Mouse (Mus musculus) liver, embryonic 11.5 days (tissue): ENCODE data around the gene Gfer. TPM values are rescaled to one million over a fixed set of nuclear protein-coding genes. Genes with fewer than 3 reads are reported as not detected.
"Not testable (repeated sequence)": the region's sequence is repeated elsewhere in the genome, so short reads cannot be mapped to it uniquely, and the experiment has no call there.

Source experiments
- ATAC-seq: fragments of 200-750 bp; cut with Nextera tagmentation; replicated peaks from 2 replicates; pipeline ENCODE4 v1.8.0; 2017; ENCODE audit warnings: moderate number of reproducible peaks, mild to moderate bottlenecking, moderate TSS enrichment, moderate library complexity; ENCODE audit not compliant: low FRiP score
- DNase-seq: peaks from one replicate; pipeline ENCODE4 v3.0.0-alpha.2; 2017; ENCODE audit warnings: low spot score
- H3K27ac ChIP-seq: fragments of 300-500 bp; sonication (generic); 2 replicates; pipeline ENCODE4 v1.5.1; 2014; ENCODE audit warnings: mild to moderate bottlenecking, low read depth, low read length, control low read depth
- H3K27me3 ChIP-seq: fragments of 300-500 bp; sonication (generic); replicated peaks from 2 replicates; pipeline ENCODE4 v1.6.1; 2014; ENCODE audit warnings: low read length, mixed read lengths; ENCODE audit not compliant: control insufficient read depth, insufficient read depth
- H3K36me3 ChIP-seq: fragments of 300-500 bp; sonication (generic); 2 replicates; pipeline ENCODE4 v1.6.1; 2014; ENCODE audit warnings: mild to moderate bottlenecking, low read length, moderate library complexity, mixed read lengths; ENCODE audit not compliant: control insufficient read depth, insufficient read depth
- H3K4me1 ChIP-seq: fragments of 300-500 bp; sonication (generic); replicated peaks from 2 replicates; pipeline ENCODE4 v1.6.1; 2014; ENCODE audit warnings: low read length, mixed read lengths; ENCODE audit not compliant: control insufficient read depth, insufficient read depth
- H3K4me2 ChIP-seq: fragments of 300-500 bp; sonication (generic); 2 replicates; pipeline ENCODE4 v1.6.1; 2014; ENCODE audit warnings: mild to moderate bottlenecking, control low read depth, moderate library complexity
- H3K4me3 ChIP-seq: fragments of 300-500 bp; sonication (generic); 2 replicates; pipeline ENCODE4 v1.5.1; 2014; ENCODE audit warnings: low read depth, low read length, control low read depth
- H3K9ac ChIP-seq: fragments of 300-500 bp; sonication (generic); 2 replicates; pipeline ENCODE4 v1.6.1; 2014; ENCODE audit warnings: low read depth, low read length, control low read depth
- H3K9me3 ChIP-seq: fragments of 300-500 bp; sonication (generic); 2 replicates; pipeline ENCODE4 v1.6.1; 2016; ENCODE audit warnings: low read length, inconsistent platforms, mixed read lengths; ENCODE audit not compliant: control insufficient read depth
- WGBS: fragments of 180-500 bp; shearing (Covaris S2); extraction: QIAGEN DNeasy Blood & Tissue Kit; methylation state at CpG from one replicate; pipeline ENCODE4 v1.1.7; 2014; 5-methylcytosine and 5-hydroxymethylcytosine counted together
- polyA plus RNA-seq: library from polyadenylated mRNA; unstranded; fragments of >200 nt; fragmentation: Nextera tagmentation; extraction: Ambion mirVana; gene quantifications from 2 replicates; pipeline ENCODE4 v1.2.1, GENCODE M21; 2014

The Gfer gene
- polyA plus RNA-seq, 1 experiment from 2014 or later: 74.7 TPM

DNA sequence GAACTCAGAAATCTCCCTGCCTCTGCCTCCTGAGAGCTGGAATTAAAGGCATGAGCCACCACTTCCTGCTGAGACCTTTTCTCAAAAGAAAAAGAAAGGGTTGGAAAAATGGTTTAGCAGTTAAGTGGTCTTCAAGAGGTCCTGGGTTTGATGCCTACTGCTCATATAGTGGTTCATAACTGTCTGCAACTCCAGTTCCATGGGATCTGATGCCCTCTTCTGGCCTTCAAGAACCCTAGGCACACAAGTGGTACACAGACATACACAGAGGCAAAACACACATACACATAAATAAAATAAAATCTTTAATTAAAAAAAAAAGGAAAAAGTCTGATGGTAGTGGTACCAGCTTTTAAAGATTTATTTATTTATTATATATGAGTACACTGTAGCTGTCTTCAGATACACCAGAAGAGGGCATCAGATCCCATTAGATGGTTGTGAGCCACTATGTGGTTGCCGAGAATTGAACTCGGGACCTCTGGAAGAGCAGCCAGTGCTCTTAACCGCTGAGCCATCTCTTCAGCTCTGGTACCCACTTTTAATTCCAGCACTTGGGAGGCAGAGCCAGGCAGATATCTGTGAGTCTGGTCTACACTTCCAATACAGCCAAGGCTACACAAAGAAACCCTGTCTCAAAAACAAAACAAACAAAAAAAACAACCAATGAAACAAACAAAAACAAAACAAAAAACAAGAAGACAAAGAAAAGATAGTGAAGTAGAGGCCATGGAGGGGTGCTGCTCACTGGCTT is 29.9 kb upstream of the Gfer start:
- H3K4me3 ChIP-seq: no peak overlapping the region
- no peak overlapping the region for H3K27ac ChIP-seq
- peaks cover 10% of the 10 kb centered on the region for H3K4me1 ChIP-seq
- ATAC-seq (no peak), DNase-seq (no peak)
- H3K27me3 ChIP-seq: no peaks in the 10 kb centered on the region
- peaks cover 12% of the 10 kb centered on the region for H3K36me3 ChIP-seq
- no peaks in the 10 kb centered on the region for H3K9me3 ChIP-seq
- 65% methylated on average over 3 of the region's 3 CpGs for WGBS
- H3K9ac ChIP-seq: no peak overlapping the region
- no peak overlapping the region for H3K4me2 ChIP-seq

DNA sequence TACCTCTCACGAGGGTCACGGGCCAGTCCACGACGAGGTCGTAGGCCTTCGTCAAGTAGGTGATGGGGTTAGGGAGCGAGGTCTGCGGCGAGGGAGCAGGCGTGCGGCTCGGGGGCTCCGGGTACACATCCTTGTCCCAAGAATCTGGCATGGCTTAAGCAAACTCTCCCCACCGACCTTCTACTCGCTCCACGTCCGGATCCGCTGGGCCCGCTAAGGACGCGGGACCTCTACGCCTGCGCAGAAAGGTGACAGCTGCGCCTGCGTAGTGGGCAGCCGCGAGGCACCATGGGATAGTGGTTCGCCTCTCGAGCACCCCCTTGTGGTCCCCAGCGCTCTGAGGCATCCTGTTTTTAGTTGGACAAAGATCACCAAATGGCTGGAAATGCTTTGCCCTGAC is 28.2 kb upstream of the Gfer start, which contains the start of gene Ndufb10:
Ndufb10 (minus strand) TSS at position 295 of the 400 bp plus-strand sequence.
- peaks cover 12% of the 10 kb centered on the region for H3K36me3 ChIP-seq
- WGBS: under 1% methylated on average over 30 of the region's 30 CpGs
- H3K4me2 ChIP-seq: peak within 1 kb of the TSS; percentile 80
- DNase-seq (peak; percentile 96), ATAC-seq (peak; percentile 64)
- H3K4me3 ChIP-seq: peak within 1 kb of the TSS; percentile 81
- H3K4me1 ChIP-seq: peaks cover 10% of the 10 kb centered on the region
- no peaks in the 10 kb centered on the region for H3K9me3 ChIP-seq
- H3K27ac ChIP-seq: peak within 1 kb of the TSS; percentile 69
- no peaks in the 10 kb centered on the region for H3K27me3 ChIP-seq
- H3K9ac ChIP-seq: peak within 1 kb of the TSS; percentile 76

DNA sequence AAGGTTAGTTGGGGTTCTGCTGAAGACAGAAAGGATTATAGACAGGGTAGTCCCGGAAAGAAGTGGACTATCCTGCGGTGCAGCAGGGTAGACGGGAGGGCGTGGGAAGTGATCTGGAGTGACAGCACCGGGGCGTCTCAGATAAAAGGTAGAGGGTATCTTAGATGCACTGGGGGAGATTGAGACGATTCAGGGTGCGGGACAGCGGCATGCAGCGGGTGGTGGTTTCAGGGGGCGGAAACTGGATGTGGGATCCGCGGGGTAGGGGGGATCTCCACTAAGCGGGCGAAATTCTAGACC is 27.9 kb upstream of the Gfer start:
- ATAC-seq (peak; percentile 45), DNase-seq (no peak)
- 0% methylated on average over 15 of the region's 15 CpGs for WGBS
- Histone ChIP-seq H3K9ac (peak overlapping the region; percentile 76), H3K9me3 (no peaks in the 10 kb centered on the region), H3K36me3 (peaks cover 12% of the 10 kb centered on the region), H3K27ac (peak overlapping the region; percentile 69), H3K4me3 (peak overlapping the region; percentile 81), H3K4me2 (peak overlapping the region; percentile 80), H3K27me3 (no peaks in the 10 kb centered on the region), H3K4me1 (peaks cover 12% of the 10 kb centered on the region)

DNA sequence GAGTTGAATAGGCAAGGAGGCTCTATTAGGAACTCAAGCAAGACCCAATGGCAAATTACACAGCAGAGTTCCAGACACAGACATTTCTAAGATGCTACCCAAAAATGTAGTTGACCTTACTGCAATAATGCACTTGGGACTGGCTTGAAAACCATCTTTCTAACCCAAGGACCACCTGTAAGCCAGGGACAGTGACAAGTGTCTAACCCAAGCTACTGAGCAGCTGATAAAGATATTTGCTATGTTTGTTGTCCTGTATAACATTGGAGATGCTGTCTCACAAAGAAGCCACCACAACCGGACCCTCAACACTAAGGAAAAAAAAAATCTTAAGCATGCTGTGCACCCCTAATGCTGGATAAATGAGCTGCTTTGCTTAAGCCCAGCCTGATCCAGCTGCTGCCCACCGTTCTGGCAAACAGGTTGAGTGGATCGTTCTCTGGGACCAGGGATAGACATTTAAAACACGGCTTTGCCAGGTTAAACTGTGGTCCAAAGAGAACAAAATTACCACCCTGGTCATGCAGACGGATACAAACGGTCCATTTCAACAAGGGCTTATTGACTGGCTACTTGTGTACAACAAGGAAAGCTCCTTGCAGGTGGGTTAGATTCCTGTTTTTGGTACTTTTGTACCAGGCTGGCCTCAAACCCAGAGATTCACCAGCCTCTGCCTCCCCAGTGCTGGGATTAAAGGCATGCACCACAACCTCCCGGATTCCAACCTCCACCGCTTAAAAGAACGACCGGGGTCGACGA is 27.3 kb upstream of the Gfer start:
- ATAC-seq (no peak), DNase-seq (peak; percentile 65)
- Histone ChIP-seq H3K36me3 (peaks cover 12% of the 10 kb centered on the region), H3K27me3 (no peaks in the 10 kb centered on the region), H3K9me3 (no peaks in the 10 kb centered on the region), H3K4me3 (peak overlapping the region; percentile 81), H3K4me2 (peak overlapping the region; percentile 80), H3K27ac (peak overlapping the region; percentile 69), H3K4me1 (peaks cover 17% of the 10 kb centered on the region), H3K9ac (peak overlapping the region; percentile 76)
- 2% methylated on average over 12 of the region's 12 CpGs for WGBS

DNA sequence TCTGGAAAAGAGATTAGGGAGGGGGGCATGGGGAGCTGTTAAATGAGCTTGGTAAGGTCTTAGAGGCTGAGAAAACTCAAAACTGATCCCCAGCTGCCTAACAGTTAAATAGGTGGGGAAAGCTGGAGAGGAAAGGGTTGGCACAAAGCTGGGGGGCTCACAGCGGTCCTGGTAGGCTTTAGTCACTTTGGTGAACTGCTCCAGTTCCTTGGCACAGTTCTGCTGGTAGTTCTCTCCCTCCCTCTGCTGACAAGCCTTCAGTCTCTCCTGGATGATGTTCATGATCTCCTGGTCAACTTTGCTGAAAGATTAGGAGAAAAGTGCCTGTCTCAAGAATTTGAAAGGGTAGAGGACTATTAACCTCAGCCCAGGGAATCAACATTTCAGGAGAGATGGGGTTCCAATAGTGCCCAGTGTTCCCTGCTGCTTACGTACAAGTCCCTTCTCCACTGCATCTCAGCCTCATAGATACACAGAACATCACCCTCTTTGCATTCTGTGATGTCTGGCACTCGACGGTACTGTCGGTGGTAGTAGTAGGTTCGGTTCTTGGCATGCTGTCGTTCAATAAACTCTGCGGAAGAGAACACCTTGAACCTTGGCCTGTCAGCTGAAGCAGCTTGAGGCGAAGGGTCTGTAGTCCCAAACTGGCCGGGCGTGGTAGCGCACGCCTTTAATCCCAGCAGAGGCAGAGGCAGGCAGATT is 26.4 kb upstream of the Gfer start:
- Histone ChIP-seq H3K4me1 (peaks cover 18% of the 10 kb centered on the region), H3K4me3 (peak overlapping the region; percentile 81), H3K9me3 (no peaks in the 10 kb centered on the region), H3K27me3 (no peaks in the 10 kb centered on the region), H3K9ac (peak overlapping the region; percentile 96), H3K4me2 (peak overlapping the region; percentile 80), H3K36me3 (peaks cover 12% of the 10 kb centered on the region), H3K27ac (peak overlapping the region; percentile 68)
- ATAC-seq (no peak), DNase-seq (peak; percentile 48)
- WGBS: 20% methylated on average over 13 of the region's 13 CpGs

DNA sequence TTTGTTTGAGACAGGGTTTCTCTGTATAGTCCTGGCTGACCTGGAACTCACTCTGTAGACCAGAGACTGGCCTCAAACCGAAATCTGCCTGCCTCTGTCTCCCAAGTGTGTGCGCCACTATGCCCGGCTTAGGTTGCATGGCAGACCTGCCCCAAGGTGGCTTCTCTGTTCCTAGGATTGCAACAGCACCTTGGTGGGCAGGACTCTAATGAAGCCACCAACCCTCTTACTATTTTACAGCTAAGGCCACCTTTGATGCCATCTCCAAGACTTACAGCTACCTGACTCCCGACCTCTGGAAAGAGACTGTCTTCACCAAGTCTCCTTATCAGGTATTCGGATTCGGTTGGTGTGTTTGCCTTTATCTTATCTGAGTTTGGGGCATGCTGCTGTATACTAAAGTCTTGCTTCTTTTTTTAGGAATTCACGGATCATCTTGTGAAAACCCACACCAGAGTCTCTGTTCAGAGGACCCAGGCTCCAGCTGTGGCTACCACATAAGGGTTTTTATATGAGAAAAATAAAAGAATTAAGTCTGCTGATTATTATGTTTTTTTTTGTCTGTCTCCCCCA is 25.5 kb upstream of the Gfer start:
- Histone ChIP-seq H3K27ac (peak overlapping the region; percentile 68), H3K9ac (peak overlapping the region; percentile 96), H3K4me1 (peaks cover 18% of the 10 kb centered on the region), H3K36me3 (peaks cover 13% of the 10 kb centered on the region), H3K4me2 (peak overlapping the region; percentile 80), H3K4me3 (peak overlapping the region; percentile 81)
- not testable (repeated sequence) for DNase-seq, ATAC-seq, H3K27me3 ChIP-seq, H3K9me3 ChIP-seq
- WGBS: 20% methylated on average over 7 of the region's 7 CpGs

DNA sequence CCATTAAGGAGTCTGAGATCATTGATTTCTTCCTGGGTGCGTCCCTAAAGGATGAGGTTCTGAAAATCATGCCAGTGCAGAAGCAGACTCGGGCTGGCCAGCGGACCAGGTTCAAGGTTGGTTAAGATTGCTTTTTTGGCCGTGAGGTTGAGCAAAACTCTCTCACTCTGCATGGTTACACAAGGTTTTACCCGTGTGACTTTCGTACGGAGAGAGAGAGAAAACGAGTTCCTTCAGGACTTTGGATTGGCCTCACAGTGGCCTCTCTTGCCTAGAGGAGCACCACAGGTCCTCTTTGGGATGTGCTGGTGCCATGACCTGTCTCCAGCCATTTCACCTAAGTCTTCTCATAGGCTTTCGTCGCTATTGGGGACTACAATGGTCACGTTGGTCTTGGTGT is 24.7 kb upstream of the Gfer start:
- H3K27me3 ChIP-seq, H3K9me3 ChIP-seq, DNase-seq, ATAC-seq: not testable (repeated sequence)
- WGBS: 2% methylated on average over 11 of the region's 11 CpGs
- peak overlapping the region; percentile 80 for H3K4me2 ChIP-seq
- H3K36me3 ChIP-seq: peaks cover 17% of the 10 kb centered on the region
- peak overlapping the region; percentile 80 for H3K27ac ChIP-seq
- H3K4me3 ChIP-seq: peak overlapping the region; percentile 81
- peaks cover 18% of the 10 kb centered on the region for H3K4me1 ChIP-seq
- H3K9ac ChIP-seq: peak overlapping the region; percentile 96

DNA sequence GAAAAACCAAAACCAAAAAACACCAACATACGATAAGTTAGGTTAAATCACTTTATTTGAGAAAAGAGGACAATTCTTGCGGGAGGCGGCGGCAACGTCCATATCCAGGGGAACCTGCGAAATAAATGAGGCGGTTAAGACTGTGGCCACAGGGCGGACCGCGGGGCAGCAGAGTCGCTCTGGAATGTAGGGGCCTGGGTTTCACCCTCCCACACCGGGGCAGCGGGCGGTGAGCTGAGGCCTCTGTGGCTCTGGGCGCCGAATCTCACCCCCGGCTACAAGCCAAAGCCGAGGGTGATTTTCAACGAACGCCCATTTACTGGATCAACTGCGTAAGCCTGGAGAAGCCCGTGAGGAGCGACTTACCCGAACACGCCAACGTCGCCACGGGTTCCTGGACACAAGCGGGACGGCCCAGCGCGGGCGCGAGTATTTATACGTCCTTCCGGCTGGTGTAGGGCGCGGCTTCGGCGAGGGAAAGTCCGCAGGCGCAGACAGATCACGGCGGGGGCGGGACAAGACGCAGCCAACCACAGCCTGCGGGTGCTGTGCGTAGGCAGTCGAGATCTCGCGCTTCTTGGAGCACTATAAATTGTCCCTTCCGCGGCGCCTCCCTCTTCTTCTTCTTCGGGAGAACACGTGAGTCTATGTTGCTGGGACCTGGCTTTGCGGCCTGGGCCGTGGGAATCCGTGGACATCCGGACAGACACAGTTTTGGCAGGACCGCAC is 23.7 kb upstream of the Gfer start:
- WGBS: under 1% methylated on average over 60 of the region's 61 CpGs
- Histone ChIP-seq H3K4me2 (peak overlapping the region; percentile 80), H3K36me3 (peaks cover 17% of the 10 kb centered on the region)

More for the DNA sequence above, 23.7 kb upstream of the Gfer start:
- DNase-seq (peak; percentile 99), ATAC-seq (peak; percentile 92)
- Histone ChIP-seq H3K27ac (peak overlapping the region; percentile 80), H3K9me3 (no peaks in the 10 kb centered on the region), H3K4me3 (peak overlapping the region; percentile 81), H3K4me1 (peaks cover 18% of the 10 kb centered on the region), H3K9ac (peak overlapping the region; percentile 96), H3K27me3 (no peaks in the 10 kb centered on the region)
